Mouse (Mus musculus): ENCODE results near the gene Sobp.

- TF ChIP-seq CTCF (IDR thresholded peaks at IDR 0.05; ENCODE audit: low read depth) (no peak), EP300 (IDR thresholded peaks at IDR 0.05; ENCODE audit: low read depth) (no peak)
Measured at GRCm38 (mm10) chr10:42995484-42995895, 178.8 kb downstream of the Sobp start.

Data from liver, embryonic 14.5 days (tissue).